22 mouse cellular contexts compared by ENCODE assay signal in genomic region chr3:129449928-129450327, GRCm38 (mm10).
DNase-seq lines count a peak whose midpoint lies in the region; ATAC-seq and TF ChIP-seq lines count a peak whose summit lies in the region.
"Had no signal": no experiment of that assay in that cellular context is flagged by ENCODE, and none has a peak within 500 bp of the region (broad histone marks: within the 10 kb centered on the region; RNA-seq: fewer than 3 reads in every experiment).

No protein-coding gene starts in this region.

- in situ Hi-C loops in Patski (cut with MboI; ENCODE audit: low pct_unique_long_range_greater_than_20kb): no loop called here

- no peaks in the 10 kb centered on the region for H3K27me3 ChIP-seq in Patski
- H3K27me3 ChIP-seq: CH12.LX; embryonic facial prominence, embryonic 13.5 days; embryonic facial prominence, embryonic 15.5 days; forebrain, embryonic 13.5 days; forebrain, embryonic 15.5 days had no signal

- DNase-seq in heart, adult 11 months: peak; percentile 39
- no peak for DNase-seq in heart, adult 18-20 months
- DNase-seq in Patski (ENCODE audit: low read depth, low spot score): peak; percentile 17
- DNase-seq in gonadal fat pad, adult 2 months (ENCODE audit: low read depth): peak; percentile 76
- DNase-seq in urinary bladder, postnatal 10 days (ENCODE audit: low spot score): no peak
- DNase-seq: adrenal gland, postnatal 10 days; adrenal gland, postnatal 25 days; B cell, adult 2 months; cerebellum, adult 11 months; cerebellum, adult 18-20 months; cerebellum, adult 8-10 months; cerebellum, adult 9-11 months; cerebellum, postnatal 14 days; cerebellum, postnatal 36 days; embryo, embryonic 11 days; forebrain, postnatal 0 days had no signal

- TF ChIP-seq CTCF in Patski (IDR thresholded peaks at IDR 0.05): no peak

- CTCF ChIA-PET in Patski (lab: Charles Lee): no interaction called here

- peak; percentile 40 for ATAC-seq in Patski
- ATAC-seq: CD4-positive, CD25-positive, alpha-beta regulatory T cell, adult 4 months; forebrain, embryonic 13.5 days; forebrain, embryonic 15.5 days; forebrain, postnatal 0 days had no signal

- POLR2A ChIA-PET in Patski (lab: Charles Lee): no interaction called here

Comparison
In these comparisons a context has a peak if more than half of its experiments do, and no peak if none do; other contexts are left out.
1. DNase-seq: peak in heart, adult 11 months (single experiment), Patski (single experiment) and gonadal fat pad, adult 2 months (single experiment); none in heart, adult 18-20 months (0 of 2) and urinary bladder, postnatal 10 days (single experiment).